Mouse (Mus musculus): ENCODE results near the gene Pafah2. TPM values are rescaled to one million over a fixed set of nuclear protein-coding genes. Genes with fewer than 3 reads are reported as not detected.

Pafah2 gene
- polyA plus RNA-seq, 1 experiment from 2014 or later, result 11.8 TPM

DNA sequence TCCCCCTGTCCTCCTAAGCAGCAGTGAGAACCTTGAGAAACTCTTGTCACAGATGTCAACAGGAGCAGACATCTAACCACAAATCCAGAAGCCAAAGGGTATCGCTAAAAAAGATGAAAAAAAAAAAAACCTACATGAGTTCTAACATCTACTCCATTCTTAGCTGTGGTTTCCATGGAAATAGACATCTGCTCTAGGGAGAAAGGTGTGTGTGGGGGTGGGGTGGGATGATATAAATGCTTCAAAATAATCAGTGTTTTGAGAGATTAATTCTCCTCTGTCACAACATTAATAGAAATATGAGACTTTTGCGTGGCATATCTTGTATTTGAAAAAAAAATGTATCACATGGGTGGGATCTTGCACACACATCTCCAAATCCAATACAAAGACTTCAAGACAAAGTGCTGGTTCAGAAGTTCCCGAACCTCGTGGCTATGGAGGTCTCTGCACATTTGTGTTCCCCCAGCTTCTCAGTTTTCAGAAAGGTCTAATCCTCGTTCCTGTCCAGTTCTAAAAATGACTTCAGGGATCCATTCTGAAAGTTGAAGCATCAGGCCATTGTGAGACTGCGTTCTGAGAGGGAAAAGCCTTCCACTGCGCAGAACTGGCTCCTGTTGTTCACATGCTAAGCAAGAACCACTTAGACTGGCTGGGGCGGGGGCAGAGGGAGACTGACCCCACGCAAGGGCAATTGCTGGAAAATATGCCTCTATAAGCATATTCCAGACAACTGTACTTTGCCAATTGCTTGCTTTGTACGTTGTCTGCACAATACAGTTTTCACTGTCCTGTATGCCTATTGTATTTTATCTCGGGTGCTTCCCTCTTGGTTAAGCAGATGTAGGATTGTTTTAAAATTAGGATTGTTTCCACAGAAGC lies 70.5 kb downstream of the Pafah2 start:
- no peaks in the 10 kb centered on the region for H3K27me3 ChIP-seq (replicated peaks; ENCODE audit: control insufficient read depth, insufficient read depth, low read length)
- H3K27ac ChIP-seq (replicated peaks; ENCODE audit: low read depth, low read length), result no peak overlapping the region
- DNase-seq (ENCODE audit: low spot score) (no peak), ATAC-seq (ENCODE audit: low read depth) (no peak)
- no peak overlapping the region for H3K4me3 ChIP-seq (ENCODE audit: low read depth, low read length)
- H3K9me3 ChIP-seq (ENCODE audit: control insufficient read depth, low read length), result no peaks in the 10 kb centered on the region
- WGBS, result 71% methylated on average over 11 of the region's 11 CpGs
- H3K4me1 ChIP-seq (ENCODE audit: control insufficient read depth, insufficient read depth, low read length), result 0 out of 2 replicates have a peak, but pooled peaks cover 3% of the 10 kb centered on the region
- peaks cover 11% of the 10 kb centered on the region for H3K36me3 ChIP-seq (ENCODE audit: control insufficient read depth, insufficient read depth, low read length)
- H3K9ac ChIP-seq (ENCODE audit: low read depth, low read length), result no peak overlapping the region
- peak overlapping the region; percentile 98 for H3K4me2 ChIP-seq (ENCODE audit: low read depth, low read length)

GRCm38 (mm10) chr4:134467435-134468214 lies 71.5 kb downstream of the Pafah2 start:
- no peaks in the 10 kb centered on the region for H3K9me3 ChIP-seq (ENCODE audit: control insufficient read depth, low read length)
- peak overlapping the region; percentile 89 for H3K4me3 ChIP-seq (ENCODE audit: low read depth, low read length)
- H3K4me2 ChIP-seq (ENCODE audit: low read depth, low read length), result peak overlapping the region; percentile 98
- peak overlapping the region; percentile 87 for H3K9ac ChIP-seq (ENCODE audit: low read depth, low read length)
- 0 out of 2 replicates have a peak, but pooled peaks cover 3% of the 10 kb centered on the region for H3K4me1 ChIP-seq (ENCODE audit: control insufficient read depth, insufficient read depth, low read length)
- no peaks in the 10 kb centered on the region for H3K27me3 ChIP-seq (replicated peaks; ENCODE audit: control insufficient read depth, insufficient read depth, low read length)
- DNase-seq (ENCODE audit: low spot score) (peak; percentile 62), ATAC-seq (ENCODE audit: low read depth) (peak; percentile 11)
- peak overlapping the region; percentile 63; the same call in 1 of the 2 replicates for H3K27ac ChIP-seq (replicated peaks; ENCODE audit: low read depth, low read length)
- peaks cover 20% of the 10 kb centered on the region for H3K36me3 ChIP-seq (ENCODE audit: control insufficient read depth, insufficient read depth, low read length)
- 2% methylated on average over 30 of the region's 31 CpGs for WGBS

DNA sequence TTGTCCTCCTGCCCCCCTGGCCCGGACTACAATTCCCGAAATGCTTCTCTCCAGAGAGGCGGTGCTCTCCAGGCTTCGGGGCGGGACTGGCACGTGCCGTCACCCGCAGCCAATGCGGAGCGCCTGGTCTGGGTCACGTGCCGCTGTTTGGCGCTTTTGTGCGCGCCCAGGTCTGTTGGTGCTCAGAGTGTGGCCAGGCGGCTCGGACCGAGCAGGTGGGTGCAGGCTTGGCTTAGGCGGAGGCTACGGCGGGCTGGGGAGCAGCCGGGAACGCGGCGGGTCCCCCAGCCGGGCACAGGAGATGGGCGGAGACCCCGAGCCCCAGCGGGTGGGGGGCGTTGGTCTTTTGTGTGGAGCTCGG lies 72.1 kb downstream of the Pafah2 start, which contains the start of gene Stmn1:
TSS of gene Stmn1 (plus strand) at position 106 of the 361 bp plus-strand sequence.
- H3K27ac ChIP-seq (replicated peaks; ENCODE audit: low read depth, low read length), result peak within 1 kb of the TSS; percentile 92
- 0 out of 2 replicates have a peak, but pooled peaks cover 3% of the 10 kb centered on the region for H3K4me1 ChIP-seq (ENCODE audit: control insufficient read depth, insufficient read depth, low read length)
- 0% methylated on average over 19 of the region's 31 CpGs for WGBS
- no peaks in the 10 kb centered on the region for H3K9me3 ChIP-seq (ENCODE audit: control insufficient read depth, low read length)
- peak within 1 kb of the TSS; percentile 98 for H3K4me2 ChIP-seq (ENCODE audit: low read depth, low read length)
- ATAC-seq (ENCODE audit: low read depth) (peak; percentile 96), DNase-seq (ENCODE audit: low spot score) (peak; percentile 99)
- peaks cover 26% of the 10 kb centered on the region for H3K36me3 ChIP-seq (ENCODE audit: control insufficient read depth, insufficient read depth, low read length)
- H3K27me3 ChIP-seq (replicated peaks; ENCODE audit: control insufficient read depth, insufficient read depth, low read length), result no peaks in the 10 kb centered on the region
- peak within 1 kb of the TSS; percentile 89 for H3K4me3 ChIP-seq (ENCODE audit: low read depth, low read length)
- peak within 1 kb of the TSS; percentile 87 for H3K9ac ChIP-seq (ENCODE audit: low read depth, low read length)

GRCm38 (mm10) chr4:134468578-134469266 lies 72.6 kb downstream of the Pafah2 start:
- DNase-seq (ENCODE audit: low spot score) (peak; percentile 97), ATAC-seq (ENCODE audit: low read depth) (peak; percentile 86)
- Histone ChIP-seq H3K4me3 (ENCODE audit: low read depth, low read length) (peak overlapping the region; percentile 89), H3K4me2 (ENCODE audit: low read depth, low read length) (peak overlapping the region; percentile 98), H3K9me3 (ENCODE audit: control insufficient read depth, low read length) (no peaks in the 10 kb centered on the region), H3K27ac (replicated peaks; ENCODE audit: low read depth, low read length) (peak overlapping the region; percentile 92), H3K9ac (ENCODE audit: low read depth, low read length) (peak overlapping the region; percentile 87), H3K27me3 (replicated peaks; ENCODE audit: control insufficient read depth, insufficient read depth, low read length) (no peaks in the 10 kb centered on the region), H3K4me1 (ENCODE audit: control insufficient read depth, insufficient read depth, low read length) (0 out of 2 replicates have a peak, but pooled peaks cover 3% of the 10 kb centered on the region), H3K36me3 (ENCODE audit: control insufficient read depth, insufficient read depth, low read length) (peaks cover 27% of the 10 kb centered on the region)
- under 1% methylated on average over 27 of the region's 68 CpGs for WGBS

GRCm38 (mm10) chr4:134469341-134469796 lies 73.2 kb downstream of the Pafah2 start:
- ATAC-seq (ENCODE audit: low read depth) (no peak; the same call in 1 of the 2 replicates), DNase-seq (ENCODE audit: low spot score) (peak; percentile 50)
- H3K27ac ChIP-seq (replicated peaks; ENCODE audit: low read depth, low read length), result peak overlapping the region; percentile 92
- H3K4me2 ChIP-seq (ENCODE audit: low read depth, low read length), result peak overlapping the region; percentile 98
- H3K27me3 ChIP-seq (replicated peaks; ENCODE audit: control insufficient read depth, insufficient read depth, low read length), result no peaks in the 10 kb centered on the region
- H3K36me3 ChIP-seq (ENCODE audit: control insufficient read depth, insufficient read depth, low read length), result peaks cover 34% of the 10 kb centered on the region
- H3K9ac ChIP-seq (ENCODE audit: low read depth, low read length), result peak overlapping the region; percentile 87
- 0 out of 2 replicates have a peak, but pooled peaks cover 3% of the 10 kb centered on the region for H3K4me1 ChIP-seq (ENCODE audit: control insufficient read depth, insufficient read depth, low read length)
- WGBS, result 13% methylated on average over 6 of the region's 6 CpGs
- peak overlapping the region; percentile 89 for H3K4me3 ChIP-seq (ENCODE audit: low read depth, low read length)
- H3K9me3 ChIP-seq (ENCODE audit: control insufficient read depth, low read length), result no peaks in the 10 kb centered on the region

GRCm38 (mm10) chr4:134469985-134470384 lies 73.9 kb downstream of the Pafah2 start:
- H3K27ac ChIP-seq (replicated peaks; ENCODE audit: low read depth, low read length), result peak overlapping the region; percentile 39
- H3K9me3 ChIP-seq (ENCODE audit: control insufficient read depth, low read length), result no peaks in the 10 kb centered on the region
- H3K4me1 ChIP-seq (ENCODE audit: control insufficient read depth, insufficient read depth, low read length), result 0 out of 2 replicates have a peak, but pooled peaks cover 3% of the 10 kb centered on the region
- peak overlapping the region; percentile 87 for H3K9ac ChIP-seq (ENCODE audit: low read depth, low read length)
- WGBS, result 55% methylated on average over 3 of the region's 3 CpGs
- ATAC-seq (ENCODE audit: low read depth) (no peak), DNase-seq (ENCODE audit: low spot score) (no peak)
- H3K36me3 ChIP-seq (ENCODE audit: control insufficient read depth, insufficient read depth, low read length), result peaks cover 40% of the 10 kb centered on the region
- H3K4me3 ChIP-seq (ENCODE audit: low read depth, low read length), result peak overlapping the region; percentile 89
- H3K4me2 ChIP-seq (ENCODE audit: low read depth, low read length), result peak overlapping the region; percentile 98
- no peaks in the 10 kb centered on the region for H3K27me3 ChIP-seq (replicated peaks; ENCODE audit: control insufficient read depth, insufficient read depth, low read length)

DNA sequence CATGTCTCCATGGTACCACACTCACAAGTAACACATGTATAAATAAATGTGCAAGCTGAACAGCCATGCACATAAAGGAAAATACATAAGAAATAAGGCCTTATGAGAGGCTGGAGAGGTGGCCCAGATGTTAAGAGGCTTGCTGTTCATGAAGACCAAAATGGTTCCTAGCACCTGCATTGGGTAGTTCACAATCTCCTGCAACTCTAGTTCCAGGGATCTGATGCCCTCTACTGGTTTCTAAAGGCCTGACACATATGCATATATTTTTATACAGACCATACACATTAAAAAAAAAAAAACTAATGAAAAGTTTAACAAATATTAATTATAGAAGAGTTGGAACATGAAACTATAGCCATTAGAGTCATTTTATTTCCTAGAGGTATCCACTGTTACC lies 75.3 kb downstream of the Pafah2 start:
- Histone ChIP-seq H3K9ac (ENCODE audit: low read depth, low read length) (no peak overlapping the region), H3K4me2 (ENCODE audit: low read depth, low read length) (no peak overlapping the region), H3K27me3 (replicated peaks; ENCODE audit: control insufficient read depth, insufficient read depth, low read length) (no peaks in the 10 kb centered on the region), H3K9me3 (ENCODE audit: control insufficient read depth, low read length) (no peaks in the 10 kb centered on the region), H3K27ac (replicated peaks; ENCODE audit: low read depth, low read length) (no peak overlapping the region), H3K4me1 (ENCODE audit: control insufficient read depth, insufficient read depth, low read length) (0 out of 2 replicates have a peak, but pooled peaks cover 3% of the 10 kb centered on the region), H3K36me3 (ENCODE audit: control insufficient read depth, insufficient read depth, low read length) (peaks cover 50% of the 10 kb centered on the region), H3K4me3 (ENCODE audit: low read depth, low read length) (no peak overlapping the region)
- ATAC-seq (ENCODE audit: low read depth), result no peak
- DNase-seq (ENCODE audit: low spot score), result no peak

GRCm38 (mm10) chr4:134473764-134474163 lies 77.6 kb downstream of the Pafah2 start:
- H3K4me1 ChIP-seq (ENCODE audit: control insufficient read depth, insufficient read depth, low read length), result 0 out of 2 replicates have a peak, but pooled peaks cover 3% of the 10 kb centered on the region
- H3K4me2 ChIP-seq (ENCODE audit: low read depth, low read length), result no peak overlapping the region
- peaks cover 50% of the 10 kb centered on the region for H3K36me3 ChIP-seq (ENCODE audit: control insufficient read depth, insufficient read depth, low read length)
- H3K4me3 ChIP-seq (ENCODE audit: low read depth, low read length), result no peak overlapping the region
- H3K9me3 ChIP-seq (ENCODE audit: control insufficient read depth, low read length), result no peaks in the 10 kb centered on the region
- H3K9ac ChIP-seq (ENCODE audit: low read depth, low read length), result no peak overlapping the region
- 62% methylated on average over 4 of the region's 4 CpGs for WGBS
- DNase-seq (ENCODE audit: low spot score) (no peak), ATAC-seq (ENCODE audit: low read depth) (no peak)
- no peak overlapping the region for H3K27ac ChIP-seq (replicated peaks; ENCODE audit: low read depth, low read length)
- H3K27me3 ChIP-seq (replicated peaks; ENCODE audit: control insufficient read depth, insufficient read depth, low read length), result no peaks in the 10 kb centered on the region

All from embryonic facial prominence, embryonic 14.5 days (tissue).